In genomic region chr5:119741116-119741515, GRCm38 (mm10) we compare ENCODE assay signal across 8 mouse cellular contexts.
DNase-seq lines count a peak whose midpoint lies in the region; ATAC-seq and TF ChIP-seq lines count a peak whose summit lies in the region.

No protein-coding gene starts in this region.

- H3K9ac ChIP-seq in ES-E14 (ENCODE audit: insufficient read depth, low read depth, low read length, poor library complexity, severe bottlenecking): no peak overlapping the region
- H3K9ac ChIP-seq in kidney, embryonic 14.5 days (ENCODE audit: low read depth, low read length): no peak overlapping the region
- H3K9ac ChIP-seq in liver, embryonic 14.5 days (replicated peaks): no peak overlapping the region

- WGBS in kidney, embryonic 14.5 days: 5% methylated on average over 6 of the region's 6 CpGs
- WGBS in liver, embryonic 14.5 days (ENCODE audit: insufficient replicate concordance): 8% methylated on average over 6 of the region's 6 CpGs

- DNase-seq in CD4-positive helper T cell, adult 2 months (ENCODE audit: low read depth, low spot score): peak; percentile 39
- peak; percentile 79 for DNase-seq in ES-E14 (ENCODE audit: low read depth, low spot score)
- DNase-seq in cerebellum, adult 11 months: peak; percentile 24
- DNase-seq in forelimb bud, embryonic 11.5 days (ENCODE audit: low read depth, low spot score): peak; percentile 90
- DNase-seq in liver, embryonic 14.5 days (ENCODE audit: low read depth in 3 of 3, low spot score in 3 of 3): peak; percentile 15 to 34 (median 24)
- DNase-seq in retina, embryonic 14.5 days (ENCODE audit: low spot score): peak; percentile 93

- H3K4me1 ChIP-seq in ES-E14 (ENCODE audit: control insufficient read depth in 2 of 2, insufficient read depth in 2 of 2, low read length in 2 of 2, poor library complexity in 1 of 2): peaks cover 2 to 3% of the 10 kb centered on the region in 2 experiments; a peak in 1 of 4 replicates
- H3K4me1 ChIP-seq in kidney, embryonic 14.5 days (ENCODE audit: control insufficient read depth, insufficient read depth, low read length): no peaks in the 10 kb centered on the region
- H3K4me1 ChIP-seq in liver, embryonic 14.5 days (replicated peaks; ENCODE audit: control insufficient read depth in 2 of 2, insufficient read depth in 2 of 2, low read length in 1 of 2): no peaks in the 10 kb centered on the region

- no peaks in the 10 kb centered on the region for H3K36me3 ChIP-seq in ES-E14 (ENCODE audit: control insufficient read depth, insufficient read depth, low read length, poor library complexity, severe bottlenecking)
- no peaks in the 10 kb centered on the region for H3K36me3 ChIP-seq in kidney, embryonic 14.5 days (ENCODE audit: control insufficient read depth, insufficient read depth, low read length)
- no peaks in the 10 kb centered on the region for H3K36me3 ChIP-seq in liver, embryonic 14.5 days (replicated peaks; ENCODE audit: control insufficient read depth, insufficient read depth, low read depth)

- 0 out of 2 replicates have a peak, but pooled peaks have one; percentile 57 for ATAC-seq in kidney, embryonic 14.5 days (ENCODE audit: low FRiP score, low TSS enrichment)
- no peak for ATAC-seq in liver, embryonic 14.5 days (ENCODE audit: insufficient read depth)
- no peak for ATAC-seq in inflammation-experienced regulatory T-cells, adult 6 months

- no peak for TF ChIP-seq EP300 in liver, embryonic 14.5 days (IDR thresholded peaks at IDR 0.05; ENCODE audit: low read depth)

- in situ Hi-C loops in ES-E14 (cut with MboI; ENCODE audit: low sequenced_read_pairs in 2 of 2, unreplicated experiment in 2 of 2): no loop called here

- no peaks in the 10 kb centered on the region for H3K9me3 ChIP-seq in ES-E14 (ENCODE audit: control insufficient read depth, insufficient read depth, low read depth, low read length)
- H3K9me3 ChIP-seq in kidney, embryonic 14.5 days (ENCODE audit: control insufficient read depth, low read length): no peaks in the 10 kb centered on the region
- H3K9me3 ChIP-seq in liver, embryonic 14.5 days (ENCODE audit: control insufficient read depth, low read length): no peaks in the 10 kb centered on the region

- H3K4me3 ChIP-seq in ES-E14 (ENCODE audit: insufficient read depth in 1 of 2, low read depth in 1 of 2, low read length in 2 of 2, poor library complexity in 1 of 2, severe bottlenecking in 1 of 2): no peak overlapping the region
- H3K4me3 ChIP-seq in kidney, embryonic 14.5 days (ENCODE audit: low read length): no peak overlapping the region
- no peak overlapping the region for H3K4me3 ChIP-seq in liver, embryonic 14.5 days (ENCODE audit: insufficient read depth in 1 of 2, low read depth in 2 of 2, low read length in 2 of 2)

- H3K27me3 ChIP-seq in kidney, embryonic 14.5 days (ENCODE audit: control insufficient read depth, insufficient read depth, low read length): peaks cover 15% of the 10 kb centered on the region; the same call in 1 of the 2 replicates
- H3K27me3 ChIP-seq in liver, embryonic 14.5 days (ENCODE audit: control insufficient read depth, insufficient read depth, low read length): no peaks in the 10 kb centered on the region

- TF ChIP-seq CTCF in liver, embryonic 14.5 days (IDR thresholded peaks at IDR 0.05; ENCODE audit: low read depth): peak; percentile 89

- no peak overlapping the region for H3K27ac ChIP-seq in ES-E14 (ENCODE audit: insufficient read depth, low read depth, low read length, poor library complexity, severe bottlenecking)
- H3K27ac ChIP-seq in kidney, embryonic 14.5 days (ENCODE audit: low read depth, low read length): no peak overlapping the region
- no peak overlapping the region for H3K27ac ChIP-seq in liver, embryonic 14.5 days

- H3K4me2 ChIP-seq in kidney, embryonic 14.5 days (replicated peaks; ENCODE audit: low read depth, low read length): no peak overlapping the region
- H3K4me2 ChIP-seq in liver, embryonic 14.5 days (ENCODE audit: low read depth): no peak overlapping the region

TF ChIP-seq in ES-E14, 5 proteins besides CTCF, POLR2A, EP300 and RAD21:
- TF ChIP-seq CHD2 (IDR thresholded peaks at IDR 0.05; ENCODE audit: low read depth, low read length) (no peak), ZNF384 (IDR thresholded peaks at IDR 0.05; ENCODE audit: low read depth, low read length) (no peak), MAFK (IDR thresholded peaks at IDR 0.05; ENCODE audit: insufficient read depth, low read depth, low read length) (no peak), HCFC1 (IDR thresholded peaks at IDR 0.05; ENCODE audit: borderline replicate concordance, insufficient read depth, low read length) (no peak), ZC3H11A (IDR thresholded peaks at IDR 0.05; ENCODE audit: borderline replicate concordance, low read depth, low read length) (no peak)

Comparison
In these comparisons a context has a peak if more than half of its experiments do, and no peak if none do; other contexts are left out.
1. DNase-seq: peak in every context shown above with its lines; median percentile 93 in retina, embryonic 14.5 days; 90 in forelimb bud, embryonic 11.5 days; 79 in ES-E14; 39 in CD4-positive helper T cell, adult 2 months; 24 in cerebellum, adult 11 months; 24 in liver, embryonic 14.5 days.